Mouse (Mus musculus): ENCODE data around the gene Olfr279.

The Olfr279 gene

DNA sequence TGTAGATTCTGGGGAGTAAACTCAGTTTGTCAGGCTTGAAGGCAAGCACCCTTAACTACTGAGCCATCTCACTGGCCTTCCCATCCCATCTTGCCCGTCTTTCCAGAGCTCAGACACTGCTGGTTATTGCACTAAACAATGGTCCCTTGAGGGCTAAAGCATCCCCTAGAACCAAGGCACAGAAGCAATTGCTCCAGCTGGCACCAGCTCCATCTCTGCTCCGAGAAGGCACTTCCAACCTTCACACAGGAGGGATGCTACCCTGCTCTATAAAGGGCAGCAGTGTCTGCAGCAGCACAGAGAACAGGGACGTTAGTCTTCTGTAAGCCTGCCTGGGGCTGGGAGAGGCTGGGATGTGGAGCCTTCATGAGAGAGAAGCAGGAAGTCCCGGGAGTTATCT is at the start of gene Olfr279:
Gene Olfr279, plus strand, starts transcription at position 301 of the 400 bp plus-strand sequence.
- no peak for DNase-seq (ENCODE audit: low spot score)

DNA sequence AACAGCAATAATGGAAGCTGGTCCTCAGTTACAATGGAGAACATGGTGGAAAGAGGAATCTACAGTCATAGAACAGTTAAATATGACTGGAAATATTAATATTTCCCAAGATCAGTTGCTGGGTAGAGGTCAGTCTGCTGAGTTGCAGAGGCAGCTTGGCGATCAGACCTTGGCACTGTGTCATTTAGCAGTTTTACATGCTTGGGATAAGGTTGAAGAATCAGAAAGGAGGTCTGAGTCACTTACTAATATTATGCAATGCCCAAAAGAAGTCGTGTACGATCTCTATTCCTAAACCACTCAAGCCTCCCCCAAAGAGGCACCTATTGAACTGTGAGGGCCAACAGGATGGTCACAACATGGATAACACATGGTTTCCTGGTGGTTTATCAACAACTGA is 47.6 kb upstream of the Olfr279 start:
- no peak for DNase-seq (ENCODE audit: low spot score)

DNA sequence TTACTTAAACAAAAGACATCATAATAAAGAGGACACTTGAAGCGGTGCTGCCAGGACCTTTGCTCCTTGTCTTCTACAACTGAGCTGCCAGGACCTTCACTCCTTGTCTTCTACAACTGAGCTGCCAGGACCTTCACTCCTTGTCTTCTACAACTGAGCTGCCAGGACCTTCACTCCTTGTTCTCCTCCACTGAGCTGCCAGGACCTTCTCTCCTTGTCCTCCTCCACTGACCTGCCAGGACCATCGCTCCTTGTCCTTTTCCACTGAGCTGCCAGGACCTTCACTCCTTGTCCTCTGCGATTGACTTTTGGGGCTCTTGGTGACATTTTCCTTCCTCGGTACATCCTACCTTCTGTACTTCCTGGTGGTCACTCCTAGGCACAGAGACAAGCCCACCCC is 43.7 kb upstream of the Olfr279 start:
- no peak for DNase-seq (ENCODE audit: low spot score)

DNA sequence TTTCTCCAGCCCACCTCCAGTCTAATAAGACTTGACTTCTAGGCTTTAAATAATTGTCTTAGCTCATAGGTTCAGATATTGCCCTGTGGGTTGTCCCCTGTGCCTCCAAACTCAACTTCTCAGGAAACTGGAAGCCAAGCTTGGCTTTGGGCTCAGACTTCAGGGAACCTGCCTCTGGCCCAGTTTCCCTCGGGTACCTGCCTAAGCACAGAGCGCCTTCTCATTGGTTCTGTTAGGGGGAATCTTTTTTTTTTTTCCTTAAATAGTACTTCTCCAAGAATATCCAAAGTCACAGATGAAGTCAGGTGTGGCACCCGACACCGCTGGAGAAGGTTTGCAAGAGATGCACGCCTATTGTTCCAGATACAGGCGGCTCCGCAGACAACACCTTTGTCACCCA is 39.9 kb upstream of the Olfr279 start, which contains the start of gene Olfr281:
Gene Olfr281, plus strand, starts transcription at position 301 of the 400 bp plus-strand sequence.
- DNase-seq (ENCODE audit: low spot score) = no peak

DNA sequence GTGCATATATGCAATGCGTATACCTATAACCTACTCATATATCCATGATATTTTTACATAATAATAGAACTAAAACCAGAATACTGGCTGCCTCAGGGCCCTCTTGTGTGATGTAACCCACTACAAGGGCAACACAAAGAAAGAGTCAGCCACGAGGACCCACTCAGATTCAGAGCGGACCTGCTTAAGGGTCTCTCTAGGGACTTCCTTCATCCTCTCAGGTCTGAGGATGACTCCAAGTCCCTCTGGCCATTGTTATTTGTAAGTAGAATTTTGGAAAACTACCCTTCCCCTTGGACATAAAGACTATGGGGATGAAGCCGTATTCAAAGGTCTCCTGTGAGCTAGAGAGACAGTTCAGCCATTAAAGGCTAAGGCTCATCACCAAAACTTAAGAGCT is 22.6 kb upstream of the Olfr279 start, which contains the start of gene OR5BS1P:
Gene OR5BS1P, plus strand, starts transcription at position 301 of the 400 bp plus-strand sequence.
- no peak for DNase-seq (ENCODE audit: low spot score)

DNA sequence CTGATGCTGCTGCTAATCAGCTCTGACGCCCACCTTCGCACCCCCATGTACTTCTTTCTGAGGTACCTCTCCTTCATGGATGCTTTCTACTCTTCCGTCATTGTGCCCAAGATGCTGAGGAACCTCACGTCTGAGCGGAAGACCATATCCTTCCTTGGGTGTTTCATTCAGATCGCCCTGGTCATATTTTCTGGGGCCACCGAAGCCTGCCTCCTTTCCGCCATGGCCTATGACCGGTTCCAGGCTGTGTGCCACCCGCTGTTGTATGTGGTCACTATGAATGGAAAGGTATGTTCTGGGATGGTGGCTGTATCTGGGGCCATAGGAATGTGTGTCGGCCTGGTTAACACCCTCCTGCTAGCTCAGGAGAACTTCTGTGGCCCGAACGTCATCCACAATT is 20.7 kb upstream of the Olfr279 start:
- no peak for DNase-seq (ENCODE audit: low spot score)

DNA sequence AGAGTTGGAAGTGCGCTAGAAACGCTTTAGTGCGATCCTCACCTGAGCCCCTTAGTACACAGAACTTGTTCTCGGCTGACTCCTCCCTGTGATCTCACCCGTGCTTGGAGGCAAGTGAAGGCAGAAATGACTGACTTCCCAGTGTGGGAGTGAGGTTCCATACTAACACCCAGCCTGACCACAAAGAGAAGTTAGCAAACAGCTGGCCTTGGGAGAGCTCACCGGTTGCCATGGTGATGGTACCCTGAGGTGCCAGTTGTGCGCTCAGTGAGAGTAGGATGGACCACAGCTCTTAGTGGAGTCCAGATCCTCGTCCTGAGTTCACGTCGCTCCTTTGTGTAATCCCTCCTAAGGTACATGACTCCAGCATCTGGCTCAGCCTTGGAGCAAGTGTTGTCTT is 17.2 kb upstream of the Olfr279 start:
- no peak for DNase-seq (ENCODE audit: low spot score)

DNA sequence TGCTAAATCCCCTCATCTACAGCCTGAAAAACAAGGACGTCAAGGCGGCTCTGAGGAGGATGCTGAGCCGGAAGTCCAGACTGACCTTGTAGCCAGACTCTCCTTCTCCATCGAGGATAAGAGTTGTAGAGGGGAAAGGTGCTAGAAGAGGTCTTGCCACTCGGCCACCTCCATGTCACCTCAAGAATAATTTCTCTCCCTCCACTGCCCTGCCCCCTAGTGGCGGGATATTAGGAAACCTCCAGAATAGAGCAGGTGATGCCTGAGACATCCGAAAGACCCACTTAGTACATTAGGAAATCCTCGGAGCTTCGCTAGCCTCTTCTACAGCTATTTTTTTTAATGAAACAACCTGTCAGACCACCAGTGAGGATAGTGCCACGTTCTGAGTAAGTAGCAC is 16.8 kb upstream of the Olfr279 start:
- DNase-seq (ENCODE audit: low spot score) = peak; percentile 21

DNA sequence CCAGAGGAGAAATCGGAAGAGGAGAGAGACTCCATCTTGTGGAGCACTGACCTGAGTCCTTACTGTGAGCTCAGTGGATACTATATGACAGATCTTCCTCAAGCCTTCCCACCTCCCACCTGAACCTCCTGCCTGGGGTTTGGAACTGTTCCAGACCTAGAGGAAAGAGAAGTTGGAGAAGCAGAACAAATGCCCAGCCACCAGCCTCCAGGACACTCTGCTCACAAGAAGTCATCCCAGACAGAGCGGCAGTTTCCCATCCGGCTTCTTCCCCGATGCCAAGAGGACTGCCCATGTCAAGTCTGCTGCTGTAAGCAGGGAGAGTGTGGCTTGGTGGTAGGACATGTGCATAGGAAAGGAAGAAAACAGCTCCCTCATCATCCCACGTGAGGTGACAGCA is 15.9 kb upstream of the Olfr279 start:
- DNase-seq (ENCODE audit: low spot score) = no peak

DNA sequence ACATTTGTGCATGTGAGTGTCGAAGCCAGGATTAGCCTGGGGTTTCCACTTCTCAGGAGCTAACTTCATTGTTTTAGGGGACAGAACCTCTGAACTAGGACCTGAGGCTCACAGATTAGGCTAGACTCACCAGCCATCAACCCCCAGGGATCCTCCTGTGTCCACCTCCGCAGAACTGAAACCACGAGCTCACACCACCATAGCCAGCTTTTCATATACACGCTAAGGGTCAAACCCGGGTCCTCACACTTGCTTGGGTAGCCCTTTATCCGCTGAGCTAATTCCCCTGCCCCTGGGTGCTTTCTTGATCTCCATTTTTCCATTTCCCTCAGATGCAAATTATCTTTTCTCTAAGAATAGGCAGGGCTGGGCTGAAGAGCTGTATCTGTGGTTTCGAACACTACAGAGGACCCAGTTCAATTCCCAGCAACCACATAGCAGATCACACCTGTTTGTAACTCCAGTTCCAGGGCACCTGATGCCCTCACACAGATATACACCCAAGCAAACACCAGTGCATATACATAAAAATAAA is 12.6 kb upstream of the Olfr279 start:
- DNase-seq (ENCODE audit: low spot score) = no peak

DNA sequence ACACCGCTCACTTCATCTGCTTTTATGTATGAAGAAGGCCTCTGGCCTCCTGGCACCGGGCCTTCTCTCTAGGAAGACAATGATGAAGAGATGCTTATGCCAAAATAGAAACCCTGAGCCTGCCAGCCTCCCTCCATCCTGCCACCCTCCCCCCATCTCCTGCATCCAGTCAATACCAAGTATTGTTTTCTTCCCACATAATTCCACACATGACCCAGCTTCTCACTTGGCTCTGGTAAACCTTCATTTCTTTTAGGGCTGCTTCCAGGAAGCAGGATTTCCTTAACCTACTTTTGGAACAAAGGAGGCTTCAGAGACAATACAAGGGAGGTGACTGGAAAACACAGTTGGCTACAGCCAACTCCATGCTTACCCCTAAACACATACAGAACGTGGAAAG is 9.5 kb upstream of the Olfr279 start, which contains the start of gene Lalba:
Gene Lalba, minus strand, starts transcription at position 21 of the 400 bp plus-strand sequence.
- no peak for DNase-seq (ENCODE audit: low spot score)

DNA sequence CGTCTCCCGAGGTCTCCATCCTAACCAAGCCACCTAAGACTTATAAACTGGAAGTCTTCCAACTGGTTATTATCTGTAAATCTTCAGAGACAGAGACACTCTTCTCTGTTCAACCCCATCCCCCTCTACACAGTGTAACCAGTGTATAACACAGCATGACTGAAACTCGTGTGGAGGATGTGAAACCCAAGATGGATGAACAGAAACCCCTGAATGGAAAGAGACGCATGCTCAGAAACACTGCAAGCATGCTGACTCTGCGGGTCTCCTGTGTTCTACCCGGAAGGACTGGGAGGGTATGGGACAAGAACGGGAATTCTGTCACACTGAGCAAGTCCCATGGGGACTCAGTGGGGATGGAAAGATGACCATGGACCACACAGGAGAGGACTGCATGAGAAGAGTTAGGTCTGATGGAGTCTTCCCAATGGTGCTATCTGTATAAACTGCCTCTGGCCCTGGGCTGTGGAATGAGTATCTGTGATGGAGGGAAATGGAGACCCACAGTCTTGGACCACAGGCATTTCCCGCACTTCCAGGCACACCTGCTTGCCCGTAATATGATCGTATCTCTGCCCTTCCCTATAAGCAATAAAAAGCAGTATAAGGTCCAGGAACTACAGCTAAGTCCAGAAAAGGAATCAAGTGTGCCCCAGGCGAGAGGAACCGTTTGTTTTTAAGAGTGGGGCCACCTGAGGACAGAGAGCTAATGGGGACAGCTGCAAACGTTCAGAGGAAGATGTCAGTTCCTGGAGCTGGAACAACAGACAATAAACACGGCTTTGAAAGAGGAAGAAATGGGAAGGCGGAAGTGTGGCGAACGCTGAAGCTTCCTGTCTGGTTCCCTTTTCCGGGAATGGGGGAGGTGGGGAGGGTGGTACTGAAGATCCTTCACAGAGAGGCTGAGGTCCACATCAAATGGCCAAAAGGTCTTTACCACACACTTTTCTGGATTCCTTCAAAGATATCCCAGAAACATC is 8.0 kb upstream of the Olfr279 start:
- DNase-seq (ENCODE audit: low spot score) = peak; percentile 8

DNA sequence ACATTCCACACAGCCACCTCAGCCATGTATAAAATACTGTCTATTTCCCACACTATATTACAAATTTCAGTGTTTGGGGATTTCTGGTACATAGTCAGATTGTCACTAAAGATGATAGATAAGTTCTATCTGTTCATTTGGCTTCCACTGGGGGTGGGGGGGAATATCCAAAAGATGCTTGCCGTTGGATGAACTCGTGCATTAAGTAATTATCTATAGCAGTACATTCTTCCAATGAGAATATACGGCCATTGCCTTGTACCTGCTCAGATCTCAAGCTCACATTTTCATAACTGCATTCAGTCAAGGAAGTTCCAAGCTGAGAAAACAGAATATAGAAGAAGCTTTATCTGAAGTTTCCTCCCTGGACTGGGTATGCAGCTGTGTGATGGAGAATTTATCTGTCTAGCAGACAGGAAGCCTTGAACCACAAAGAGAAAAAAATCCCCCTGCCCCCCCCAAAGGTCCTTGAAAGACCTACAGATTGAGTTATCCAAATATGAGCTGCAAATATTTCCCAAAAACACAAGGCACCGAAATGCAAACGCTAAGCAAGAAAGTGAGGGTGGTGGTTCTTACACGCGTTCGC is 5.7 kb upstream of the Olfr279 start:
- DNase-seq (ENCODE audit: low spot score) = no peak

DNA sequence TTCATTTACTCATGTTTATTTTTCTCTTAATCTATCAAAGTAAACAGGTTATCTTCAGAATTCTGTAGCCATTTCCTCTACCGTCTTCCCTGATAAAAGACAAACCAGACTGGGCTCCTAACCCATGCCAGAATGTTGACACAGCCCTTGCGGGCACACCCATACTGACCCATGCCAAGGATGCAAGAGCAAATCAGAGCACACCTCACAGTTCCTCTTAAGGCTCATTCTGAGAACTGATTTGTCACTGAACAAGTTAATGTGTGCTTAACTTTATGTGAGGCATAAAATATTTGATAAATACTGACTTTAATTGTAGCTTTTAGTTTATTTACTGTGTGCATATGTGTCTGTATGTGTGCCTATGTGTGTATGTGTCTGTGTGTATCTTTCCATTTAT is 870 bp upstream of the Olfr279 start:
- no peak for DNase-seq (ENCODE audit: low spot score)

DNA sequence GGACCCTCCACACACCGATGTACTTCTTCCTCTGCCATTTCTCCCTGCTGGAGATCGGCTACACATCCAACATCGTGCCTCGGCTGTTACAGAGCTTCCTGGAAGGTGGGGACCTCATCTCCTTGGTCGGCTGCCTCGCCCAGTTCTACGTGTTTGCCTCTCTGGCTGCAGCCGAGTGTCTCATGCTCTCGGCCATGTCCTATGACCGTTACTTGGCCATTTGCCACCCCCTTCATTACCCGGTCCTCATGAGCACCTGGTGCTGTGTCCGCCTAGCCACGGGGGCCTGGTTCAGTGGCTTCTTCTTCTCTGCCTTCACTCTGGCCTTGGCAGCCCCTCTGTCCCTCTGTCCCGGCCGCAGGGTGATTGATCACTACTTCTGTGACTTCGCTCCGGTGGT is 5.4 kb downstream of the Olfr279 start:
- no peak for DNase-seq (ENCODE audit: low spot score)

DNA sequence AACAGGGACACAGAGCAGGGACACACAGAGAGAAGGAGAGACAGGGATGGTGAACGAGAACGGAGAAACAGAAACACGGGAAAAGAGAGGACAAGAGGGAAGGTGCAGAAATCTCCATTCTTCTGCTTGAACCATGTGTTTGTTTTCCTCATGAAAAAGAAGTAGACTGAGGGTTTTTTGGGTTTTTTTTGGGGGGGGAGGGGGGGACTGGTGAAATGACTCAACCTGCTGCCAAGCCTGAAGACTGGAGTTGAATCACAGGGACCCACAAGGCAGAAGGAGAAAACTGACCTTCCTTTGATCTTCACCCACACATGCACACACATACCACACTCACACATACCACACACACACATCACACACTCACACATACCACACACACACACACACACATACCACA is 11.1 kb downstream of the Olfr279 start:
- DNase-seq (ENCODE audit: low spot score) = no peak

DNA sequence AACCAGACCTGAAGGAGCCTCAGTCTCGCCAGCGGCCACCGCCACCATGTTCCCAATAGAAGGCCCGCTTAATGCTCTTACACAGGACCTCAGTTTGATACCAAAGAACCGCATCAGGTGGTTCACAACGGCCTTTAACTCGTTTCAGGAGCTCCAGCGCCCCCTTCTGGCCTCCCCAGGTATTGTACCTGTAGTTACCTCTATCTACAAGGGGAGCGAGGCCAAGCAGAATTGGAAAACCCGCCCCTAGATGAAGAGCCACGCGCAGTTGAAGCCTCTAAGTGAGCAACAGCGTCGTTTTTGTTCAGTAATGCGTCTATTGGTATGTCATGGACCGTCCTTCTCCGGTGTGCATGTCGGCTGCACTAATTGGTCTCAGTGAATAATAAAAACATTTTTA is 12.3 kb downstream of the Olfr279 start:
- peak; percentile 63 for DNase-seq (ENCODE audit: low spot score)

DNA sequence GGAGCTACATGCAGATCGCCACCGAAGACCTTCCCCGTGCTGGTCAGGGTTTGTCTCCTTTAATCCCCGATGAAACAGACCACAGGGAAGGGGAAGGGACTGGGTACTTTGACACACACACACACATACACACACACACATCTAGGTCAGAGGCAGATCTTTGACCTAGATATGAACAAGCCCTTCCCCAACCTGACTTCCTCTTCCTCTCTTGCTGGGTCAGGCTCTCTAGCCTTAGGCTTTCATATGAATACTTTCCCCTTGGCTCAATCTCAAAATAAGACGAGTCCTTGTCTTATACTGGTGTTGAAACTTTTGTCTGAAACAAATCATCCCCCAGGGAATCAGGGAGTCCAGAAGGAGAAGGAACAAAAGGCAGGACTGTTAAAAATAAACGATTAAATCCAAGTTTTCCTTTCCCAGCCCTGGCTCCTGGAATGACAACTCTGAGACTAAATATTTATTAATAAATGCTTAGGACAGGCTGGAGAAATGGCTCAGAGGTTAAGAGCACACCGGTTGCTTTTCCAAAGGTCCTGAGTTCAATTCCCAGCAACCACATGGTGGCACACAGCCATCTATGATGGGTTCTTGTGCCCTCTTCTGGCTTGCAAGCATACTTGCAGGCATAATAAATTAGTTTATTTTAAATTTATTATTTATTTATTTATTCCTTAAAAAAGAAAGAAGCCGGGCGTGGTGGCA is 14.2 kb downstream of the Olfr279 start:
- no peak for DNase-seq (ENCODE audit: low spot score)

DNA sequence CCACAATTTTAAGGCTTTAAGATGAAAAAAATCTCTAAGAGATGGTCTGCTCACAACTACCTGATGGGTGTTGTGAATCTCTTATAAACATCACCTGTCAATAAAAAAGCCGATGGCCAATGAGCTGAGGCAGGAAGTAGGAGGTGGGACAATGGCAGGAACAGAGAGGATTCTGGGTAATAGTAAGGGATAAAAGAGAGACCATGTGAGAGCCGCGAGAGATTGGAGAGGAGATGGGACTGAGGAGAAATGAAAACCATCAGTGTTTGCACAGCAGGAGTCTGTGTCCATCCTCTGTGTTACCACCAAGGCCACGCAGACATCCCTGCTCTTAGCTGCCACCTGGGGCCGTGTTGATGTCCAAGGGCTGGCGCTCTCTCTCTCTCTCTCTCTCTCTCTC is 15.1 kb downstream of the Olfr279 start:
- no peak for DNase-seq (ENCODE audit: low spot score)

DNA sequence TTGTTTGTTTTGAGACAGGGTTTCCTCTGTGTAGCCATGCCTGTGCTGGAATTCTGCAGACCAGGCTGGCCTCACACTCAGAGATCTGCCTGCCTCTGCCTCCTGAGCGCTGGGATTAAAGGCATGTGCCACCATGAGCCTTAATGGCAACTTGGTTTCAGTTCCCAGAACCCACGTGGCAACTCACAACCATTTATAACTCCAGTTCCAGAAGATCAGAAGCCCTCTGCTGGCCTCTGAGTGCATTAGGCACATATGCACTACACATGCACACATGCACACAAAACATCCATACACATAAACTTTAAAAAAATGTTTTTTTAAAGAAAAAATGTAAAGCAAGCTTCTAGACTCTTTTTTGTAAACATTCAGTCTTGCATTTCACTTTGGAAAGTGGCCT is 17.2 kb downstream of the Olfr279 start:
- no peak for DNase-seq (ENCODE audit: low spot score)

DNA sequence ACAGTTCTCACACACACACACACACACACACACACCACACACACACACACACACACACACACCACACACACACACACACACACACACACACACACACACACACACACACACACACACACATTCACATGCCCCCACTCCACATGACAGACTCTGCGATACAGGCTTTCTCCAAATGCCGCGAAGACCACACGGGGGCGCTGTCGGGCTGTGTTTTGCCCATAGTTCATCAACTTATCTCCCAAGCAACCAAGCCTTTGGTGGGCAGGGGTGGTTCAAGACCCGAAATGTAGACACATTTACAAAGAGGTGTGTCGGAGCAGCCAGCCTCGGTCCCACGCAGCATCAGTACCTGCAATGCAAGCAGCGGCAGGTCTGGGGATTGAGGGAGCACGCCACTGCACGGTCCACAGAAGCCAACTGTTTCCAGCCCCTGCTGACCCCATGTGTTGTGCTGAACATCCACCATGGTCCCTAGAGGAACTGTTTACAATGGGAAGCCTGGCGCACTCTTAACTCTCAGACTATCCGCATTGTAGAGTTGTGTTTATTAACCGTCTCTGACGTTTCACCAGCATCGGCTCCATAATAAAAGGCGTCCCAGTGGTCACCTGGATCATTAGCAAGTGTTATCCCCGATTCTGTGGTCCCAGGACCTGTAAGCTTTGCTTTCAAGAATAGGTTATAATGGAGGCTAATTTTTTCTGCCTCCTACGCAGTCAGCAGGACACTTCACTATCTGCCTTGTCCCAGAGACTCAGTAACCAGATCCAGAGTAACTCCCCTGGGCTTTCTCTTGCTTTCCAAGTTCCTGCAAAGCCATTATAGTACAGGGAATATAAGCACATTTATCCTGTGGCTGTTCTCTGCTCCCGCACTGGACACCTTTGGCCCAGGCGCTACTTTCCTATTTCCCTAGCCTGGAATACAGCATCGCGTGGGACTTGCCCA is 18.5 kb downstream of the Olfr279 start:
- DNase-seq (ENCODE audit: low spot score) = peak; percentile 71
